Mouse (Mus musculus): ENCODE results near the gene Banf2. TPM values are rescaled to one million over a fixed set of nuclear protein-coding genes. Genes with fewer than 3 reads are reported as not detected.

The Banf2 gene
- total RNA-seq, 1 experiment from 2014 or later = not detected

GRCm38 (mm10) chr2:144087899-144088584 lies 55.2 kb downstream of the Banf2 start:
- peak; percentile 50 for ATAC-seq (replicated peaks; ENCODE audit: low read depth, poor library complexity, severe bottlenecking)

- peak; percentile 43; the same call in 1 of the 2 replicates for ATAC-seq (replicated peaks; ENCODE audit: low read depth, poor library complexity, severe bottlenecking)
Measured at GRCm38 (mm10) chr2:144092767-144093166, 59.9 kb downstream of the Banf2 start.

- ATAC-seq (replicated peaks; ENCODE audit: low read depth, poor library complexity, severe bottlenecking) = no peak
Measured at GRCm38 (mm10) chr2:144094721-144095120, 61.9 kb downstream of the Banf2 start.

- ATAC-seq (replicated peaks; ENCODE audit: low read depth, poor library complexity, severe bottlenecking) = no peak
Measured at GRCm38 (mm10) chr2:144101463-144101961, 68.7 kb downstream of the Banf2 start.

- ATAC-seq (replicated peaks; ENCODE audit: low read depth, poor library complexity, severe bottlenecking) = no peak
Measured at GRCm38 (mm10) chr2:144107374-144107773, 74.5 kb downstream of the Banf2 start.

- ATAC-seq (replicated peaks; ENCODE audit: low read depth, poor library complexity, severe bottlenecking) = no peak
Measured at GRCm38 (mm10) chr2:144107810-144108209, 75.0 kb downstream of the Banf2 start.

- ATAC-seq (replicated peaks; ENCODE audit: low read depth, poor library complexity, severe bottlenecking) = no peak; the same call in none of the 2 replicates
Measured at GRCm38 (mm10) chr2:144108376-144108775, 75.5 kb downstream of the Banf2 start.

- ATAC-seq (replicated peaks; ENCODE audit: low read depth, poor library complexity, severe bottlenecking) = no peak
Measured at GRCm38 (mm10) chr2:144111966-144112365, 79.1 kb downstream of the Banf2 start.

- peak; percentile 90 for ATAC-seq (replicated peaks; ENCODE audit: low read depth, poor library complexity, severe bottlenecking)
Measured at GRCm38 (mm10) chr2:144112666-144113065, 79.8 kb downstream of the Banf2 start.

GRCm38 (mm10) chr2:144118061-144118460 lies 85.2 kb downstream of the Banf2 start:
- no peak for ATAC-seq (replicated peaks; ENCODE audit: low read depth, poor library complexity, severe bottlenecking)

- ATAC-seq (replicated peaks; ENCODE audit: low read depth, poor library complexity, severe bottlenecking) = no peak
Measured at GRCm38 (mm10) chr2:144120186-144120823, 87.4 kb downstream of the Banf2 start.

- ATAC-seq (replicated peaks; ENCODE audit: low read depth, poor library complexity, severe bottlenecking) = no peak
Measured at GRCm38 (mm10) chr2:144122068-144122467, 89.2 kb downstream of the Banf2 start.

Other genes starting within 250 kb of the Banf2 start
- gene Bfsp1, start 169.9 kb upstream of the Banf2 start, total RNA-seq (2017) = not detected in 2 replicates
- 85.4 and 94.1 TPM in 2 replicates for gene Dstn, start 117.7 kb upstream of the Banf2 start, total RNA-seq (2017)
- gene Rrbp1, start 21.8 kb upstream of the Banf2 start, total RNA-seq (2017) = 173 and 184 TPM in 2 replicates
- gene Mgme1, start 237.6 kb downstream of the Banf2 start, total RNA-seq (2017) = 29.3 and 30.4 TPM in 2 replicates
- gene Snx5, start 237.8 kb downstream of the Banf2 start, total RNA-seq (2017) = 280 and 311 TPM in 2 replicates